Mouse (Mus musculus) CH12.LX (cell line): ENCODE measurements around the gene Oip5. TPM values are rescaled to one million over a fixed set of nuclear protein-coding genes. Genes with fewer than 3 reads are reported as not detected.

Experiments
- DNase-seq: peaks from one replicate; pipeline ENCODE4 v3.0.0-alpha.2; 2013; ENCODE audit errors: extremely low read depth
- H3K27ac ChIP-seq: 2 replicates; pipeline ENCODE4 v1.5.1; 2012; ENCODE audit warnings: low read depth, mild to moderate bottlenecking, control low read depth, moderate library complexity; ENCODE audit not compliant: insufficient read depth
- H3K27me3 ChIP-seq: replicated peaks from 2 replicates; pipeline ENCODE3; 2012; ENCODE audit warnings: inconsistent platforms
- H3K36me3 ChIP-seq, 2 experiments: replicated peaks in 1 of 2; 2 replicates each; pipeline versions ENCODE3 to v1.6.1; 2012; ENCODE audit warnings: inconsistent platforms in 1 of 2, low read length in 1 of 2, mild to moderate bottlenecking in 1 of 2, mixed read lengths in 1 of 2, moderate library complexity in 1 of 2; ENCODE audit not compliant: control insufficient read depth in 1 of 2, insufficient read depth in 1 of 2
- H3K4me1 ChIP-seq, 2 experiments: 2 replicates each; pipeline ENCODE4 v1.6.1; 2012; ENCODE audit warnings: inconsistent platforms in 1 of 2, moderate library complexity in 1 of 2; ENCODE audit not compliant: insufficient read depth in 2 of 2, control insufficient read depth in 1 of 2
- H3K4me2 ChIP-seq: 2 replicates; pipeline ENCODE4 v1.6.1; 2012; ENCODE audit warnings: low read depth, mild to moderate bottlenecking, control low read depth; ENCODE audit not compliant: poor library complexity, insufficient read depth, severe bottlenecking
- H3K4me3 ChIP-seq, 3 experiments: fragments of 150-350 bp in 1 of 3; sonication (generic) in 1 of 3; replicated peaks in 1 of 3; 2 replicates each; pipeline versions ENCODE3 to v1.5.1; 2011 to 2012; ENCODE audit warnings: low read depth in 2 of 3, low read length in 2 of 3, mild to moderate bottlenecking in 2 of 3, moderate library complexity in 2 of 3, control low read depth in 1 of 3, improper control_type of control experiment in 1 of 3, inconsistent platforms in 1 of 3, mixed read lengths in 1 of 3; ENCODE audit not compliant: poor library complexity in 1 of 3
- H3K79me2 ChIP-seq: replicated peaks from 2 replicates; pipeline ENCODE4 v1.6.1; 2012; ENCODE audit warnings: mild to moderate bottlenecking, moderate library complexity; ENCODE audit not compliant: control insufficient read depth, poor library complexity, insufficient read depth, severe bottlenecking; ENCODE audit errors: extremely low read depth
- H3K9ac ChIP-seq: 2 replicates; pipeline ENCODE4 v1.6.1; 2012; ENCODE audit warnings: low read depth, mild to moderate bottlenecking, control low read depth, moderate library complexity; ENCODE audit not compliant: insufficient read depth
- H3K9me3 ChIP-seq: replicated peaks from 2 replicates; pipeline ENCODE3; 2012; ENCODE audit warnings: low read length, inconsistent platforms, mixed read lengths
- CHD2 ChIP-seq: IDR thresholded peaks from 2 replicates; pipeline ENCODE4 v1.6.1; 2011; ENCODE audit warnings: low read length, improper control_type of control experiment
- CTCF ChIP-seq, 2 experiments: IDR thresholded peaks in 1 of 2; conservative IDR thresholded peaks in 1 of 2; 2 replicates each; pipeline ENCODE4 v1.5.1; 2011 to 2012; ENCODE audit warnings: low read depth in 2 of 2, low read length in 2 of 2, improper control_type of control experiment in 1 of 2, inconsistent platforms in 1 of 2, mild to moderate bottlenecking in 1 of 2, moderate library complexity in 1 of 2
- E2F4 ChIP-seq: IDR thresholded peaks from 2 replicates; pipeline ENCODE4 v1.6.1; 2011; ENCODE audit warnings: low read depth, low read length, improper control_type of control experiment; ENCODE audit not compliant: insufficient replicate concordance
- ELF1 ChIP-seq: IDR thresholded peaks from 2 replicates; pipeline ENCODE4 v1.6.1; 2014; ENCODE audit warnings: low read depth, mild to moderate bottlenecking, inconsistent platforms, low read length, improper control_type of control experiment
- EP300 ChIP-seq: IDR thresholded peaks from 2 replicates; pipeline ENCODE4 v1.6.1; 2011; ENCODE audit warnings: low read length, improper control_type of control experiment
- GABPA ChIP-seq: IDR thresholded peaks from 2 replicates; pipeline ENCODE4 v1.6.1; 2012; ENCODE audit warnings: low read depth, low read length, improper control_type of control experiment, inconsistent platforms; ENCODE audit not compliant: insufficient replicate concordance
- HCFC1 ChIP-seq: IDR thresholded peaks from 2 replicates; pipeline ENCODE4 v1.6.1; 2012; ENCODE audit warnings: low read depth, mild to moderate bottlenecking, inconsistent platforms, low read length, improper control_type of control experiment
- KAT2A ChIP-seq: IDR thresholded peaks from 2 replicates; pipeline ENCODE4 v1.6.1; 2012; ENCODE audit warnings: low read length, improper control_type of control experiment, inconsistent platforms; ENCODE audit not compliant: insufficient replicate concordance
- MAFK ChIP-seq: IDR thresholded peaks from 2 replicates; pipeline ENCODE4 v1.6.1; 2011; ENCODE audit warnings: low read length, improper control_type of control experiment; ENCODE audit not compliant: insufficient replicate concordance
- MAX ChIP-seq: IDR thresholded peaks from 2 replicates; pipeline ENCODE4 v1.6.1; 2011; ENCODE audit warnings: low read length, improper control_type of control experiment
- MAZ ChIP-seq: IDR thresholded peaks from 2 replicates; pipeline ENCODE4 v1.6.1; 2012; ENCODE audit warnings: low read depth, mild to moderate bottlenecking, inconsistent platforms, low read length, improper control_type of control experiment, moderate library complexity
- MEF2A ChIP-seq: IDR thresholded peaks from 2 replicates; pipeline ENCODE4 v1.6.1; 2014; ENCODE audit warnings: low read depth, mild to moderate bottlenecking, inconsistent platforms, low read length, improper control_type of control experiment, borderline replicate concordance
- MXI1 ChIP-seq: IDR thresholded peaks from 2 replicates; pipeline ENCODE4 v1.6.1; 2011; ENCODE audit warnings: mild to moderate bottlenecking, low read depth, low read length, improper control_type of control experiment
- PAX5 ChIP-seq: IDR thresholded peaks from 2 replicates; pipeline ENCODE4 v1.6.1; 2012; ENCODE audit warnings: low read length, inconsistent platforms, mixed read lengths
- POLR2A ChIP-seq: IDR thresholded peaks from 2 replicates; pipeline ENCODE4 v1.6.1; 2011; ENCODE audit warnings: low read depth, mild to moderate bottlenecking, improper control_type of control experiment, low read length
- POLR2AphosphoS2 ChIP-seq: IDR thresholded peaks from 2 replicates; pipeline ENCODE4 v1.6.1; 2011; ENCODE audit warnings: low read depth, low read length, improper control_type of control experiment
- RAD21 ChIP-seq: IDR thresholded peaks from 2 replicates; pipeline ENCODE4 v1.6.1; 2011; ENCODE audit warnings: low read depth, mild to moderate bottlenecking, low read length, improper control_type of control experiment, moderate library complexity
- SMC3 ChIP-seq: IDR thresholded peaks from 2 replicates; pipeline ENCODE4 v1.6.1; 2011; ENCODE audit warnings: low read depth, low read length, improper control_type of control experiment
- TBP ChIP-seq: conservative IDR thresholded peaks from 2 replicates; pipeline ENCODE4 v1.6.1; 2011; ENCODE audit warnings: low read depth, low read length, improper control_type of control experiment
- TCF12 ChIP-seq: IDR thresholded peaks from 2 replicates; pipeline ENCODE4 v1.6.1; 2014; ENCODE audit warnings: low read depth, mild to moderate bottlenecking, inconsistent platforms, low read length, improper control_type of control experiment
- UBTF ChIP-seq: IDR thresholded peaks from 2 replicates; pipeline ENCODE4 v1.6.1; 2012; ENCODE audit warnings: low read depth, mild to moderate bottlenecking, inconsistent platforms, low read length, improper control_type of control experiment, moderate library complexity
- USF1 ChIP-seq: IDR thresholded peaks from 2 replicates; pipeline ENCODE4 v1.6.1; 2014; ENCODE audit warnings: low read depth, mild to moderate bottlenecking, inconsistent platforms, low read length, improper control_type of control experiment
- ZMIZ1 ChIP-seq: IDR thresholded peaks from 2 replicates; pipeline ENCODE4 v1.6.1; 2012; ENCODE audit warnings: low read depth, mild to moderate bottlenecking, inconsistent platforms, low read length, improper control_type of control experiment
- dilution Hi-C: fragments of 300-500 bp; cut with MboI; formaldehyde crosslinking; loops from 2 replicates; pipeline ENCODE4 v1.14.3; 2020; ENCODE audit warnings: low sequenced_read_pairs; ENCODE audit not compliant: extremely low pct_unique_long_range_greater_than_20kb, extremely low pct_ligation_motif_present
- in situ Hi-C: fragments of 300-500 bp; cut with MboI; formaldehyde crosslinking; loops from 3 replicates; pipeline ENCODE4 v1.14.3; 2019; ENCODE audit warnings: low sequenced_read_pairs, low pct_ligation_motif_present, low pct_unique_long_range_greater_than_20kb, mixed read lengths
- polyA plus RNA-seq: library from polyadenylated mRNA; unstranded; fragments of >175 nt; gene quantifications from 2 replicates; pipeline ENCODE4 v1.2.1, GENCODE M21; 2012; ENCODE audit warnings: low read depth; ENCODE audit not compliant: insufficient read length
- total RNA-seq, 2 experiments: library from RNA; depleted of rRNA; stranded (reverse); fragments of 300-350 nt in 1 of 2; fragments of >200 nt in 1 of 2; gene quantifications; 2 replicates each; pipeline ENCODE4 v1.2.3; 2012 to 2014

Oip5 gene
- total and polyA plus RNA-seq, 3 experiments = 24.5 to 53.6 (median 30.1) TPM

GRCm38 (mm10) chr2:119587383-119587782, 30.9 kb downstream of the Oip5 start (continued):
- TF ChIP-seq ELF1 = 0 out of 2 replicates have a peak, but pooled peaks have one; percentile 9
- no peak for TF ChIP-seq E2F4
- TF ChIP-seq UBTF = no peak
- no peak for TF ChIP-seq USF1
- no peak for TF ChIP-seq HCFC1
- TF ChIP-seq TCF12 = peak; percentile 27; the same call in 1 of the 2 replicates

GRCm38 (mm10) chr2:119584282-119584681, 34.0 kb downstream of the Oip5 start:
- H3K36me3 ChIP-seq = peaks cover 5 to 20% of the 10 kb centered on the region in 2 experiments
- no peaks in the 10 kb centered on the region for H3K27me3 ChIP-seq
- no peak overlapping the region for H3K4me3 ChIP-seq
- dilution Hi-C loops = no loop called here
- no peak for DNase-seq
- H3K4me2 ChIP-seq = no peak overlapping the region
- H3K79me2 ChIP-seq = no peaks in the 10 kb centered on the region
- H3K9ac ChIP-seq = no peak overlapping the region
- H3K9me3 ChIP-seq = no peaks in the 10 kb centered on the region
- H3K27ac ChIP-seq = no peak overlapping the region
- in situ Hi-C loops = loop anchor here (5.0 kb wide), 1 partner anchor 37 kb away; the partner anchor contains the start of genes Chp1 and Exd1
- TF ChIP-seq GABPA = no peak
- TF ChIP-seq MEF2A = no peak
- no peak for TF ChIP-seq TBP
- no peak for TF ChIP-seq SMC3
- TF ChIP-seq EP300 = no peak
- TF ChIP-seq KAT2A = no peak
- no peak for TF ChIP-seq POLR2A
- no peak for TF ChIP-seq POLR2AphosphoS2
- TF ChIP-seq MAFK = no peak
- TF ChIP-seq ZMIZ1 = no peak
- no peak for TF ChIP-seq PAX5
- TF ChIP-seq UBTF = no peak
- no peak for TF ChIP-seq RAD21
- no peak for TF ChIP-seq CTCF (conservative IDR thresholded peaks at IDR 0.05 in 1 of 2, IDR thresholded peaks at IDR 0.05 in 1 of 2; ENCODE audit: low read depth in 2 of 2, low read length in 2 of 2)
- no peak for TF ChIP-seq MAX
- TF ChIP-seq E2F4 = no peak
- no peak for TF ChIP-seq USF1
- TF ChIP-seq CHD2 = no peak
- no peak for TF ChIP-seq MAZ
- TF ChIP-seq MXI1 = no peak
- TF ChIP-seq, all 38 proteins: peak for 0
- peaks cover 5 to 16% of the 10 kb centered on the region in 2 experiments; a peak in 2 of 4 replicates for H3K4me1 ChIP-seq
